Mouse (Mus musculus): Measurements from ENCODE around the gene Cx3cl1. TPM values are rescaled to one million over a fixed set of nuclear protein-coding genes. Genes with fewer than 3 reads are reported as not detected.

Cx3cl1 gene
- polyA plus RNA-seq (2015; fragmentation: Nextera tagmentation; extraction: Ambion mirVana): 14.2 and 14.5 TPM in 2 replicates

DNA sequence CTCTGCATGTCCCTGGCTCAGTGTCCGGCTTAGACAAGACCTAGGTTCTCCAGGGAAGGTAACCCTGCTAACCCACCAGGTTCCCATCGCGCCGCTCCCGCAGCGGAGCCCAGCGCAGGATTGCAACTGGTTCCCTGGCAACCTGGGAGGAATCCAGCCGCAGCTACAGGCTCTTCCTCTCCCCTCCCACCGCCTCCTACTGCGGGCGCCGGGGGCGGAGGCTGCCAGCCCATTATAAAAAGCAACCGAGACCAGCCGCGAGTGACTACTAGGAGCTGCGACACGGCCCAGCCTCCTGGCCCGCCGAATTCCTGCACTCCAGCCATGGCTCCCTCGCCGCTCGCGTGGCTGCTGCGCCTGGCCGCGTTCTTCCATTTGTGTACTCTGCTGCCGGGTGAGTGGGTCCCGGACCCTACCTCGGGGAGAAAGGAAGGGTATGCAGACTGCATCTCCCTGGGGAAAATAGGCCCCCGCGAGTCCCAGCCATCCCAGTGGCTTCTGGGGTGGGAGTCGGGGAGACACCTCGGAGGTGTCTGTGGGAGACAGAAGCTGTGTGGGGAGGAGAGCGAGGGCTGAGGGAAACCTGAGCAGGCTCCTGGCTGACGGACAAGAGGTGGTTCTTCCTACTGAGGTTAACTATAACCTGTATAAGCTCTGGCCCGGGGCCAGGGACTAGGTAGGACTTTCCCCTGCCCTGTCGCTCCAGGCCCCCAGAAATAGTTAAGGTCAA is at the start of gene Cx3cl1:
Gene Cx3cl1 (plus strand): TSS at position 69 of the 730 bp plus-strand sequence.
- Histone ChIP-seq H3K4me1 (replicated peaks) (peaks cover 35% of the 10 kb centered on the region), H3K9ac (replicated peaks) (peak within 1 kb of the TSS; percentile 78), H3K4me3 (replicated peaks) (peak within 1 kb of the TSS; percentile 55), H3K27me3 (peaks cover 31% of the 10 kb centered on the region), H3K4me2 (replicated peaks) (peak within 1 kb of the TSS; percentile 88), H3K9me3 (no peaks in the 10 kb centered on the region), H3K36me3 (no peaks in the 10 kb centered on the region), H3K27ac (0 out of 2 replicates have a peak within 1 kb of the TSS, but pooled peaks have one; percentile 31)
- WGBS: 0% methylated on average over 37 of the region's 38 CpGs
- peak; percentile 90 for ATAC-seq

GRCm38 (mm10) chr8:94725998-94726397 is 45.8 kb upstream of the Cx3cl1 start:
- Histone ChIP-seq H3K27me3 (no peaks in the 10 kb centered on the region), H3K4me1 (replicated peaks) (no peaks in the 10 kb centered on the region), H3K27ac (no peak overlapping the region), H3K9ac (replicated peaks) (no peak overlapping the region), H3K4me3 (replicated peaks) (no peak overlapping the region), H3K4me2 (replicated peaks) (no peak overlapping the region), H3K36me3 (no peaks in the 10 kb centered on the region), H3K9me3 (no peaks in the 10 kb centered on the region)
- ATAC-seq: no peak
- 91% methylated on average over 5 of the region's 5 CpGs for WGBS

- Histone ChIP-seq H3K36me3 (no peaks in the 10 kb centered on the region), H3K4me3 (replicated peaks) (no peak overlapping the region), H3K9ac (replicated peaks) (no peak overlapping the region), H3K27ac (no peak overlapping the region), H3K4me1 (replicated peaks) (no peaks in the 10 kb centered on the region), H3K4me2 (replicated peaks) (no peak overlapping the region), H3K9me3 (no peaks in the 10 kb centered on the region), H3K27me3 (no peaks in the 10 kb centered on the region)
- no peak for ATAC-seq
- 76% methylated on average over 4 of the region's 4 CpGs for WGBS
Observed at GRCm38 (mm10) chr8:94729301-94729700, 42.5 kb upstream of the Cx3cl1 start.

- Histone ChIP-seq H3K27me3 (no peaks in the 10 kb centered on the region), H3K9ac (replicated peaks) (no peak overlapping the region), H3K36me3 (no peaks in the 10 kb centered on the region), H3K27ac (no peak overlapping the region), H3K4me2 (replicated peaks) (no peak overlapping the region), H3K4me1 (replicated peaks) (no peaks in the 10 kb centered on the region), H3K4me3 (replicated peaks) (no peak overlapping the region), H3K9me3 (no peaks in the 10 kb centered on the region)
- ATAC-seq: no peak
- WGBS: 66% methylated on average over 5 of the region's 5 CpGs
Observed at GRCm38 (mm10) chr8:94733821-94734465, 37.9 kb upstream of the Cx3cl1 start.

DNA sequence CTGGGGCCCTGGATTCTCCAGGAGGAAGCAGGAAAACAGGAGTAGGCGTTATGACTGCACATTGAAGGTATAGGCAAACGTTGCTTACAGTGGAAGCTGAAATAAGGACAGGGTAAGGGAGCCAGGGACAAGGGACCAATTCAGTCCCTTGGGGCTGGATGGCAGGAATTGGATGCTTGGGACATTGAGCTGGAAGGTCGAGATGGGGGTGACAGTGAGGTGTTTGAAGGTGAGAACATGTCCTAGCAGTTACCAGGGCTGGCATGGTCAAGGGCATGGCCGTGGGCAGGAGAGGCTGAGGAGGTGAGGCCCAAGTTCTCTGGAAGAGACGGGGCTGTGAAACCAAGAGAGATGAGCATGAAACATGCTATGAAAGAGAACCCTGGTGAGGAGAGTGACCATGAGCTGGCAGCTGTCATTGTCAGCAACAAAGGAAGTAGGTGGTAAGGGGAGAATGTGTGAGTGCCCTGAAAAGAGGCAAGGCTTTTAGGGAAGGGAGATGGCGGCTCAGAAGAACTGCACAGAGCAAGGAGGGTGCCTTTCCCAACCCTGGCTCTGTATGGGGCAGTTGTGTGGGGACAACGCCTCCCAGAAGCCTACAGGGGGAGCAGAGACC is 37.0 kb upstream of the Cx3cl1 start:
- WGBS: 71% methylated on average over 7 of the region's 7 CpGs
- Histone ChIP-seq H3K36me3 (no peaks in the 10 kb centered on the region), H3K9ac (replicated peaks) (no peak overlapping the region), H3K9me3 (no peaks in the 10 kb centered on the region), H3K27me3 (no peaks in the 10 kb centered on the region), H3K4me2 (replicated peaks) (no peak overlapping the region), H3K4me1 (replicated peaks) (no peaks in the 10 kb centered on the region), H3K4me3 (replicated peaks) (no peak overlapping the region), H3K27ac (no peak overlapping the region)
- no peak for ATAC-seq

- H3K4me2 ChIP-seq (replicated peaks): no peak overlapping the region
- WGBS: 86% methylated on average over 5 of the region's 5 CpGs
- H3K27ac ChIP-seq: no peak overlapping the region
- no peaks in the 10 kb centered on the region for H3K36me3 ChIP-seq
- no peaks in the 10 kb centered on the region for H3K9me3 ChIP-seq
- no peaks in the 10 kb centered on the region for H3K27me3 ChIP-seq
- ATAC-seq: no peak
- no peaks in the 10 kb centered on the region for H3K4me1 ChIP-seq (replicated peaks)
- no peak overlapping the region for H3K9ac ChIP-seq (replicated peaks)
- no peak overlapping the region for H3K4me3 ChIP-seq (replicated peaks)
Observed at GRCm38 (mm10) chr8:94735426-94736094, 36.2 kb upstream of the Cx3cl1 start.

DNA sequence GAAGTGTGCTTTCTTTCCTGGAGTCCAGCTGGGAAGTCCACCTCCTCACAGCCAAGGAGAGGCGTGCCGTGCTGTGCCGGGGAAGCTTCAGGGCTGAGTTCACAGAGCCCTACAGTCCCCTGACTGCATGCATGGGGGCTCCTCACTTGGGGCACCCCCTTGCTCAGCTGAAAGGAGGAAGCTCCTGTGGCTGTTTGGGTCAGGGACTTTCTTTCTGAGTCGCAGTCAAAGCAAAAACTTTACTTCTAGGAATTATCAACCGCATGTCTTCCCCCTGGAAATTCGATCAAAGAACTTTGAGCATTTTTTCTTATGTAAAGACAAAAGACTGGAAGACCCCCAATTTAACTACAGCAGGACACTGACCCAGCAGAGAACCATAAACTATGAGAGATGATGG is 32.0 kb upstream of the Cx3cl1 start:
- 90% methylated on average over 6 of the region's 6 CpGs for WGBS
- Histone ChIP-seq H3K36me3 (no peaks in the 10 kb centered on the region), H3K9me3 (no peaks in the 10 kb centered on the region), H3K4me1 (replicated peaks) (no peaks in the 10 kb centered on the region), H3K4me2 (replicated peaks) (no peak overlapping the region), H3K9ac (replicated peaks) (no peak overlapping the region), H3K4me3 (replicated peaks) (no peak overlapping the region), H3K27ac (no peak overlapping the region), H3K27me3 (no peaks in the 10 kb centered on the region)
- no peak for ATAC-seq

DNA sequence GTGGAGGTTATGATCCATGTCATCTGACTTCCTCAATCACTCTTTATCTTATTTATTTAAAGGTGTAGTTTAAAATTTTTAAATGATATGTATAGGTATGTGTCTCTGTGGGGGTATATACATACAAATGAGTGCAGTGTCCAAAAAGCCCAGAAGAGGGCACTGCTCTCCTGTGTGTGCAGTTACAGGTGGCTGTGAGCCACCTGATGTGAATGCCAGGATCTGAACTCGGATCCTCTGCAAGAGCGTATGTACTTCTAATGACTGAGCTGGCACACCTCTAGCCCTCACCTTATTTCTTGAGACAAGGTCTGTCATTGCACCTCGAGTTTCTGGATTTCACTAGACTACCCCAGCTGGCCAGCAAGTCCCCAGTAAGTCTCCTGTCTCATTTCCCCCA is 31.2 kb upstream of the Cx3cl1 start:
- Histone ChIP-seq H3K27ac (no peak overlapping the region), H3K4me3 (replicated peaks) (no peak overlapping the region), H3K4me1 (replicated peaks) (no peaks in the 10 kb centered on the region), H3K27me3 (no peaks in the 10 kb centered on the region), H3K4me2 (replicated peaks) (no peak overlapping the region), H3K9me3 (no peaks in the 10 kb centered on the region), H3K36me3 (no peaks in the 10 kb centered on the region), H3K9ac (replicated peaks) (no peak overlapping the region)
- 86% methylated on average over 3 of the region's 3 CpGs for WGBS
- ATAC-seq: no peak

- 92% methylated on average over 4 of the region's 4 CpGs for WGBS
- H3K36me3 ChIP-seq: no peaks in the 10 kb centered on the region
- H3K4me3 ChIP-seq (replicated peaks): no peak overlapping the region
- H3K27me3 ChIP-seq: no peaks in the 10 kb centered on the region
- no peak for ATAC-seq
- no peaks in the 10 kb centered on the region for H3K9me3 ChIP-seq
- H3K9ac ChIP-seq (replicated peaks): no peak overlapping the region
- H3K4me1 ChIP-seq (replicated peaks): no peaks in the 10 kb centered on the region
- no peak overlapping the region for H3K27ac ChIP-seq
- H3K4me2 ChIP-seq (replicated peaks): no peak overlapping the region
Observed at GRCm38 (mm10) chr8:94741726-94742125, 30.1 kb upstream of the Cx3cl1 start.

DNA sequence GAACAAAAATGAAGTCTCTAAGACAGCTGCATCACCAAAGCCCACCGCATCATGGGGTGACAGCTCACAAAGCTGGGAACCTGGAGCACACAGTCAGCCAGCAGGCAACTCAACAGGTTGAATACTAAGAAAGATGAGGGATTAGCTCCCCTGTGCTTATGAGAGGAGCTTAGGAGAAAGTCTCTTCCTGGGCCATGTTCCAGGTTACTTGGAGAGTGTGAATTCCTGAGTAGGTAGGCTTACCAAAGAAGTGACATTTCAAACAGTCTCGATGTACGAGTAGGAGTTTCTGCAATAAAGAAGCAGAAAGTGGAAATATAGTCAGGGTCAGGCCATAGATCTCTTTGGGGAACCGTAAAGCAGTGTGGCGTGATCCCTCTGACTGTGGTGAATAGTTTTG is 27.3 kb upstream of the Cx3cl1 start:
- no peaks in the 10 kb centered on the region for H3K4me1 ChIP-seq (replicated peaks)
- no peak overlapping the region for H3K4me2 ChIP-seq (replicated peaks)
- WGBS: 94% methylated on average over 5 of the region's 5 CpGs
- H3K27ac ChIP-seq: no peak overlapping the region
- no peaks in the 10 kb centered on the region for H3K36me3 ChIP-seq
- H3K27me3 ChIP-seq: no peaks in the 10 kb centered on the region
- no peak overlapping the region for H3K4me3 ChIP-seq (replicated peaks)
- ATAC-seq: no peak
- H3K9me3 ChIP-seq: no peaks in the 10 kb centered on the region
- H3K9ac ChIP-seq (replicated peaks): no peak overlapping the region

- Histone ChIP-seq H3K4me2 (replicated peaks) (no peak overlapping the region), H3K9ac (replicated peaks) (no peak overlapping the region), H3K4me3 (replicated peaks) (no peak overlapping the region), H3K36me3 (no peaks in the 10 kb centered on the region), H3K9me3 (no peaks in the 10 kb centered on the region), H3K4me1 (replicated peaks) (no peaks in the 10 kb centered on the region), H3K27ac (no peak overlapping the region), H3K27me3 (no peaks in the 10 kb centered on the region)
- ATAC-seq: no peak
- 82% methylated on average over 9 of the region's 9 CpGs for WGBS
Observed at GRCm38 (mm10) chr8:94744972-94745371, 26.8 kb upstream of the Cx3cl1 start.
